Mouse (Mus musculus): Measurements from ENCODE around the gene Lrrc38. TPM values are rescaled to one million over a fixed set of nuclear protein-coding genes. Genes with fewer than 3 reads are reported as not detected.
"Not testable (repeated sequence)": the region's sequence is repeated elsewhere in the genome, so short reads cannot be mapped to it uniquely, and the experiment has no call there.

Lrrc38 gene
- total and polyA plus RNA-seq, 3 experiments: not detected

GRCm38 (mm10) chr4:143339808-143340207 lies 9.7 kb upstream of the Lrrc38 start:
- no peak for DNase-seq (ENCODE audit: extremely low read depth)
- no peak overlapping the region for H3K9ac ChIP-seq (ENCODE audit: insufficient read depth, low read depth)
- dilution Hi-C loops (cut with MboI; ENCODE audit: extremely low pct_ligation_motif_present, extremely low pct_unique_long_range_greater_than_20kb, low sequenced_read_pairs) (no loop called here), in situ Hi-C loops (cut with MboI; ENCODE audit: low pct_ligation_motif_present, low pct_unique_long_range_greater_than_20kb, low sequenced_read_pairs) (no loop called here)
- H3K4me2 ChIP-seq (ENCODE audit: insufficient read depth, low read depth, poor library complexity, severe bottlenecking): no peak overlapping the region
- TF ChIP-seq ZMIZ1 (IDR thresholded peaks at IDR 0.05; ENCODE audit: low read depth, low read length): no peak
- no peak for TF ChIP-seq SIN3A (IDR thresholded peaks at IDR 0.05; ENCODE audit: low read length)
- no peak for TF ChIP-seq E2F4 (IDR thresholded peaks at IDR 0.05; ENCODE audit: insufficient replicate concordance, low read depth, low read length)
- no peak for TF ChIP-seq MAFK (IDR thresholded peaks at IDR 0.05; ENCODE audit: insufficient replicate concordance, low read length)
- no peak for TF ChIP-seq BHLHE40 (IDR thresholded peaks at IDR 0.05; ENCODE audit: low read depth, low read length)
- no peak for TF ChIP-seq NELFE (IDR thresholded peaks at IDR 0.05; ENCODE audit: low read depth, low read length)
- no peak for TF ChIP-seq ZC3H11A (IDR thresholded peaks at IDR 0.05; ENCODE audit: low read depth, low read length)
- no peak for TF ChIP-seq USF2 (conservative IDR thresholded peaks at IDR 0.05; ENCODE audit: low read depth, low read length)
- TF ChIP-seq ZKSCAN1 (IDR thresholded peaks at IDR 0.05; ENCODE audit: borderline replicate concordance, low read depth, low read length): no peak
- no peak for TF ChIP-seq POLR2A (IDR thresholded peaks at IDR 0.05; ENCODE audit: low read depth, low read length)
- H3K79me2 ChIP-seq (replicated peaks; ENCODE audit: control insufficient read depth, extremely low read depth, insufficient read depth, poor library complexity, severe bottlenecking): no peaks in the 10 kb centered on the region
- peaks cover 0 to 5% of the 10 kb centered on the region in 2 experiments; a peak in 2 of 4 replicates for H3K4me1 ChIP-seq (ENCODE audit: control insufficient read depth in 1 of 2, insufficient read depth in 2 of 2)
- no peaks in the 10 kb centered on the region for H3K36me3 ChIP-seq (replicated peaks in 1 of 2; ENCODE audit: control insufficient read depth in 1 of 2, insufficient read depth in 1 of 2, low read length in 1 of 2)
- H3K9me3 ChIP-seq (replicated peaks; ENCODE audit: low read length): peaks cover 26% of the 10 kb centered on the region
- no peak overlapping the region for H3K4me3 ChIP-seq (replicated peaks in 1 of 3; ENCODE audit: low read depth in 2 of 3, low read length in 2 of 3, poor library complexity in 1 of 3)
- no peaks in the 10 kb centered on the region for H3K27me3 ChIP-seq (replicated peaks)
- no peak overlapping the region for H3K27ac ChIP-seq (ENCODE audit: insufficient read depth, low read depth)

DNA sequence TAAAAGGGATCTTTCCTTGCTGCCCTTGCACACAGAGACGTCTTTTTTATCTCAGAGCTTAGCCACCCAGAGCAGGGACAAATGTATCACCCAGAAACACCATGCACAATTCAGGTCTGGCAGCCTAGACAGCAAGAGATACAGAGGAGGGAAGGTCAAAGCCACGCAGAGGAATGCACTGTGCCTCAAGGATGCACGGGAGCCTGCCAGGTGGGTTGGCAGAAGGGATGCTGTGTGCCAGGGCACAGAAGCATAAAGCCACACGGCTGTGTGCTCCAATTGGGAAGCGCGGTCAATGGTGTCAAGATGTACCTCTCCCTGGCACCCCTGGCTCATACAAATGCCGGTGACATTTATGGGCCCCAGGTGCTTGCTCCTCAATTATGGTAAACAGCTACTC lies 8.1 kb upstream of the Lrrc38 start:
- dilution Hi-C loops (cut with MboI; ENCODE audit: extremely low pct_ligation_motif_present, extremely low pct_unique_long_range_greater_than_20kb, low sequenced_read_pairs): no loop called here
- TF ChIP-seq JUN (IDR thresholded peaks at IDR 0.05; ENCODE audit: insufficient read depth, low read depth, low read length): no peak
- TF ChIP-seq GABPA (IDR thresholded peaks at IDR 0.05; ENCODE audit: insufficient replicate concordance, low read depth, low read length): no peak
- TF ChIP-seq E2F4 (IDR thresholded peaks at IDR 0.05; ENCODE audit: insufficient replicate concordance, low read depth, low read length): no peak
- TF ChIP-seq MAZ (IDR thresholded peaks at IDR 0.05; ENCODE audit: low read depth, low read length): no peak
- TF ChIP-seq MYC (IDR thresholded peaks at IDR 0.05; ENCODE audit: low read depth, low read length): no peak
- no peak for TF ChIP-seq UBTF (IDR thresholded peaks at IDR 0.05; ENCODE audit: low read depth, low read length)
- TF ChIP-seq MAX (IDR thresholded peaks at IDR 0.05; ENCODE audit: low read length): no peak
- no peak for TF ChIP-seq USF1 (IDR thresholded peaks at IDR 0.05; ENCODE audit: low read depth, low read length)
- no peak for TF ChIP-seq KAT2A (IDR thresholded peaks at IDR 0.05; ENCODE audit: insufficient replicate concordance, low read length)
- TF ChIP-seq CTCF (conservative IDR thresholded peaks at IDR 0.05 in 1 of 2, IDR thresholded peaks at IDR 0.05 in 1 of 2; ENCODE audit: low read depth in 2 of 2, low read length in 2 of 2): no peak
- no peak for TF ChIP-seq RAD21 (IDR thresholded peaks at IDR 0.05; ENCODE audit: low read depth, low read length)
- TF ChIP-seq NRF1 (IDR thresholded peaks at IDR 0.05; ENCODE audit: low read depth, low read length): no peak
- TF ChIP-seq ZC3H11A (IDR thresholded peaks at IDR 0.05; ENCODE audit: low read depth, low read length): no peak
- no peak for TF ChIP-seq ZNF384 (IDR thresholded peaks at IDR 0.05; ENCODE audit: low read depth, low read length)
- TF ChIP-seq IRF4 (IDR thresholded peaks at IDR 0.05; ENCODE audit: low read depth, low read length): no peak
- TF ChIP-seq MAFK (IDR thresholded peaks at IDR 0.05; ENCODE audit: insufficient replicate concordance, low read length): no peak
- no peak for TF ChIP-seq RCOR1 (conservative IDR thresholded peaks at IDR 0.05; ENCODE audit: low read depth, low read length)
- no peak for TF ChIP-seq PAX5 (IDR thresholded peaks at IDR 0.05; ENCODE audit: low read length)
- no peaks in the 10 kb centered on the region for H3K36me3 ChIP-seq (replicated peaks in 1 of 2; ENCODE audit: control insufficient read depth in 1 of 2, insufficient read depth in 1 of 2, low read length in 1 of 2)
- no peak overlapping the region for H3K9ac ChIP-seq (ENCODE audit: insufficient read depth, low read depth)
- H3K4me2 ChIP-seq (ENCODE audit: insufficient read depth, low read depth, poor library complexity, severe bottlenecking): no peak overlapping the region
- no peak overlapping the region for H3K27ac ChIP-seq (ENCODE audit: insufficient read depth, low read depth)
- peaks cover 27% of the 10 kb centered on the region for H3K9me3 ChIP-seq (replicated peaks; ENCODE audit: low read length)
- H3K4me3 ChIP-seq (replicated peaks in 1 of 3; ENCODE audit: low read depth in 2 of 3, low read length in 2 of 3, poor library complexity in 1 of 3): no peak overlapping the region
- H3K27me3 ChIP-seq (replicated peaks): no peaks in the 10 kb centered on the region
- no peaks in the 10 kb centered on the region for H3K79me2 ChIP-seq (replicated peaks; ENCODE audit: control insufficient read depth, extremely low read depth, insufficient read depth, poor library complexity, severe bottlenecking)
- no peaks in the 10 kb centered on the region for H3K4me1 ChIP-seq (ENCODE audit: control insufficient read depth in 1 of 2, insufficient read depth in 2 of 2)
- in situ Hi-C loops (cut with MboI; ENCODE audit: low pct_ligation_motif_present, low pct_unique_long_range_greater_than_20kb, low sequenced_read_pairs): no loop called here
- no peak for DNase-seq (ENCODE audit: extremely low read depth)

- H3K4me3 ChIP-seq (replicated peaks in 1 of 3; ENCODE audit: low read depth in 2 of 3, low read length in 2 of 3, poor library complexity in 1 of 3); H3K27me3 ChIP-seq (replicated peaks); H3K4me2 ChIP-seq (ENCODE audit: insufficient read depth, low read depth, poor library complexity, severe bottlenecking); DNase-seq (ENCODE audit: extremely low read depth); in situ Hi-C loops (cut with MboI; ENCODE audit: low pct_ligation_motif_present, low pct_unique_long_range_greater_than_20kb, low sequenced_read_pairs); H3K4me1 ChIP-seq (ENCODE audit: control insufficient read depth in 1 of 2, insufficient read depth in 2 of 2); H3K36me3 ChIP-seq (replicated peaks in 1 of 2; ENCODE audit: control insufficient read depth in 1 of 2, insufficient read depth in 1 of 2, low read length in 1 of 2); H3K9ac ChIP-seq (ENCODE audit: insufficient read depth, low read depth); H3K27ac ChIP-seq (ENCODE audit: insufficient read depth, low read depth); dilution Hi-C loops (cut with MboI; ENCODE audit: extremely low pct_ligation_motif_present, extremely low pct_unique_long_range_greater_than_20kb, low sequenced_read_pairs); H3K79me2 ChIP-seq (replicated peaks; ENCODE audit: control insufficient read depth, extremely low read depth, insufficient read depth, poor library complexity, severe bottlenecking): not testable (repeated sequence)
- H3K9me3 ChIP-seq (replicated peaks; ENCODE audit: low read length): peaks cover 35% of the 10 kb centered on the region
Observed at GRCm38 (mm10) chr4:143345491-143345890, 4.1 kb upstream of the Lrrc38 start.
